Mouse (Mus musculus): Measurements from ENCODE around the gene Rtn4rl1. TPM values are rescaled to one million over a fixed set of nuclear protein-coding genes. Genes with fewer than 3 reads are reported as not detected.

Gene Rtn4rl1
- polyA plus RNA-seq, 1 experiment from 2014 or later: 2.1 TPM

DNA sequence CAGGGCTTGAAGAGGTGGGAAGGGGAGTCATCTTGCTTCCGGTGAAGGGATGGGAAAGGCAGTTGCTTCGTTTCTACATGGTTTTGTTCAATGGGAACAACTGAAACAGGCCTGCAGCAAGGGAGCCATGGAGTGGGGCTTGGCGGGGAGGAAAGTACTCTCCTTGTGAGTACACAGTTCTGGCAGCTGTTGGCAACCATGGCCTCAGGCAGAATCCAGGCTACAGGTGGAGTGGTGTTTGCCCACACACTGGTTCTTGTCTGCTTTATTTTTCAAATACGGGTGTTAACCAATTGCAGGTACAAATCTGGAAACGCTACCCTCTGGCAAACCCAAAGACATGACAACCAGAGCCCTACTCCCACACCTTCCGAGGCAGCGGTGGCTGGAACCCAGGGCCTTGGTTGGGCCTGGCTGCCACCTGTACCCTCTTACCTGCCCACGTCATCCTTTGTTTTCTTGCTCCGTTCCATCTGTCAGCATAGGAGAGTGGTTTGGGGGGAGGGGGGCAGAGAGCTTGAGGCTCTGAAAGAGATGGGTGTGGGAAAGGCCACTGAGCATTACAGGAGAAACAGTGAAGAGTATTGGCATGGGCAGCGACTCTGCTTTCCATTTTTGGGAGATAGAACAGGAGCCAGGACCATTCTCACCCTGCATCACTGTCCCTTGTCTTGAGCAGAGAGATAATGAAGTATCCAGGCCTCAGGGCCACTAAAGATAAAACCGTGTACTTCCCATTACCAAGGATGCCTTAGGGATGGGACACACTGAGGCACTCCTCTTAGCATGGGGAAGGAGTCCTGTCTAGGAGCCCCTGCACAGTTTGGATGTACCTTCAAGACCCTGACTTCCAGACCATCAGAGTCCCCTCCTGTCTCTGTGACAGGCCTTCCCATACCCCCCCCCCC, 51.0 kb downstream of the Rtn4rl1 start:
- TF ChIP-seq CTCF (IDR thresholded peaks at IDR 0.05; ENCODE audit: low read depth) (no peak), EP300 (optimal IDR thresholded peaks at IDR 0.05) (no peak)
- Histone ChIP-seq H3K36me3 (ENCODE audit: control insufficient read depth, insufficient read depth, low read length) (no peaks in the 10 kb centered on the region), H3K27ac (replicated peaks) (no peak overlapping the region), H3K4me3 (ENCODE audit: low read depth, low read length) (no peak overlapping the region), H3K4me2 (replicated peaks; ENCODE audit: low read depth) (no peak overlapping the region), H3K27me3 (ENCODE audit: control insufficient read depth, insufficient read depth, low read length) (no peaks in the 10 kb centered on the region), H3K4me1 (replicated peaks; ENCODE audit: control insufficient read depth, insufficient read depth) (no peaks in the 10 kb centered on the region), H3K9ac (ENCODE audit: low read length) (no peak overlapping the region), H3K9me3 (ENCODE audit: control insufficient read depth, low read length) (no peaks in the 10 kb centered on the region)
- no peak for DNase-seq (ENCODE audit: low spot score)
- 76% methylated on average over 11 of the region's 11 CpGs for WGBS
- ATAC-seq (ENCODE audit: low FRiP score, low TSS enrichment): no peak

DNA sequence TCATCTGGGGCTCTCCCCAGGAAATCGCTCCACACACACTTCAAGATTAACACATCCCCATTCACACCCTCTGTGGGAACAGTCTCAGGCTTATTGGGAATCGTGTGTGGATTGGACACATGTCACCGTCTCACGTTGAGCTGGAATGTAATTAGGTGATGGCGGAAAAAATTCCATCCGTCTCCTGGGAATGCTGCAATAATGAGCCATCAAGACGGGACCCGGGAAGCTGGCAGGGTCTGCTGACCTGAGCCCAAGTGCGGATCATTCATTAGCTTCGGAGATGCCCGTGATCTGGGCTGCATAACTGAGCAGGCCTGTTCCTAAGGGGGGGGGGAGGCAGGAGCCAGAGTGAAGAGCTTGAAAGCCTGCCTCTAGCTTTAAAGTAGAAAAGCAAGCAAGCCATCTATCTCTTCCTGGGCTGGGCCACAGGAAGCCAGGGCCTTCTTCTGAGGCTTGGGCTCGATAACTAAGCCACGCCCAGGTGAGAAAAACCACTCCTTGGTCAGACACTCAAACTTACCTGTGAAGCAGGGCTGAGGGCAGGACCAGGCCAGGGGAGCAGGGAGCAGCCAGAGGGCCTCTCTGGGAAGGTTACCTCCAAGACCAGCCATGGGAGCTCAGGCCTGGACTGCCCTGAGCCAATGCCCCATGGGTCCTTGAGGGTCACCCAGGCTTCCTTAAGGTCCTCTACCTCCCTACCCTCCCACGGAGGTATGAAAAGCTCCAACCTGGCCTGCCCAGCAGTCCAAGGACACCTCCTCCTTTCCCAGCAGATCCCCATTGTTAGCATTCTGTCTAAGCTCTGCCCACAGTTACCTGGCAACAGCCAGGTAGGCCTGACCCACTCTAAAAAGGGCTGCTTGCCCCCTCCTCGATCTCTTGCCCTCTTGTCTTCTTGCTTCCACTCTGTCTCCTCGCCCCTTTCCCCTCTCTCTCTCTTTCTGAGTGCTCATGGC, 52.1 kb downstream of the Rtn4rl1 start:
- DNase-seq (ENCODE audit: low spot score): peak; percentile 50
- Histone ChIP-seq H3K9ac (ENCODE audit: low read length) (no peak overlapping the region), H3K4me3 (ENCODE audit: low read depth, low read length) (no peak overlapping the region), H3K27me3 (ENCODE audit: control insufficient read depth, insufficient read depth, low read length) (no peaks in the 10 kb centered on the region), H3K9me3 (ENCODE audit: control insufficient read depth, low read length) (no peaks in the 10 kb centered on the region), H3K27ac (replicated peaks) (0 out of 2 replicates have a peak overlapping the region, but pooled peaks have one; percentile 18), H3K4me1 (replicated peaks; ENCODE audit: control insufficient read depth, insufficient read depth) (no peaks in the 10 kb centered on the region), H3K36me3 (ENCODE audit: control insufficient read depth, insufficient read depth, low read length) (no peaks in the 10 kb centered on the region), H3K4me2 (replicated peaks; ENCODE audit: low read depth) (no peak overlapping the region)
- 48% methylated on average over 16 of the region's 16 CpGs for WGBS
- peak; percentile 44; the same call in 1 of the 2 replicates for ATAC-seq (ENCODE audit: low FRiP score, low TSS enrichment)
- TF ChIP-seq EP300 (optimal IDR thresholded peaks at IDR 0.05) (no peak), CTCF (IDR thresholded peaks at IDR 0.05; ENCODE audit: low read depth) (no peak)

DNA sequence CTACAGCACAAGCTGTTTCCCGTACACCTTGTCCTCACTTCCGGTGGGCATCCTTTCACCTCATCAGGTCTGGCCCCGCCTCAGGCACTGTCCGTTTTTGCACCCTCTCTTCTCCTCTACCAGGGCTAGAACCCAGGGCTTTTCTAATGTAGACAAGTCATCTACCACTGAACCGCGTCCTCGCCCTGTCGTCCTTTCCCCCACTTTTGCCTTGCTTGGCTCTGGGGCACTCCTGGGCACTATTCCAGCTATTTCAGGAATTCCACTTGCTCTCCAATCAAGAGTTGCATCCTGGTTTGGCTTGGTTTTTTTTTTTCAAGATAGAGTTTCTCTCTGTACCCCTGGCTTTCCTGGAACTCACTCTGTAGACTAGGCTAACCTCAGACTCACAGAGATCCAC, 53.0 kb downstream of the Rtn4rl1 start:
- H3K4me2 ChIP-seq (replicated peaks; ENCODE audit: low read depth): no peak overlapping the region
- no peaks in the 10 kb centered on the region for H3K27me3 ChIP-seq (ENCODE audit: control insufficient read depth, insufficient read depth, low read length)
- H3K27ac ChIP-seq (replicated peaks): no peak overlapping the region
- H3K36me3 ChIP-seq (ENCODE audit: control insufficient read depth, insufficient read depth, low read length): no peaks in the 10 kb centered on the region
- no peak overlapping the region for H3K9ac ChIP-seq (ENCODE audit: low read length)
- H3K4me1 ChIP-seq (replicated peaks; ENCODE audit: control insufficient read depth, insufficient read depth): no peaks in the 10 kb centered on the region
- H3K9me3 ChIP-seq (ENCODE audit: control insufficient read depth, low read length): no peaks in the 10 kb centered on the region
- ATAC-seq (ENCODE audit: low FRiP score, low TSS enrichment) (no peak), DNase-seq (ENCODE audit: low spot score) (no peak)
- no peak for TF ChIP-seq EP300 (optimal IDR thresholded peaks at IDR 0.05)
- no peak for TF ChIP-seq CTCF (IDR thresholded peaks at IDR 0.05; ENCODE audit: low read depth)
- WGBS: 62% methylated on average over 8 of the region's 8 CpGs
- H3K4me3 ChIP-seq (ENCODE audit: low read depth, low read length): no peak overlapping the region

DNA sequence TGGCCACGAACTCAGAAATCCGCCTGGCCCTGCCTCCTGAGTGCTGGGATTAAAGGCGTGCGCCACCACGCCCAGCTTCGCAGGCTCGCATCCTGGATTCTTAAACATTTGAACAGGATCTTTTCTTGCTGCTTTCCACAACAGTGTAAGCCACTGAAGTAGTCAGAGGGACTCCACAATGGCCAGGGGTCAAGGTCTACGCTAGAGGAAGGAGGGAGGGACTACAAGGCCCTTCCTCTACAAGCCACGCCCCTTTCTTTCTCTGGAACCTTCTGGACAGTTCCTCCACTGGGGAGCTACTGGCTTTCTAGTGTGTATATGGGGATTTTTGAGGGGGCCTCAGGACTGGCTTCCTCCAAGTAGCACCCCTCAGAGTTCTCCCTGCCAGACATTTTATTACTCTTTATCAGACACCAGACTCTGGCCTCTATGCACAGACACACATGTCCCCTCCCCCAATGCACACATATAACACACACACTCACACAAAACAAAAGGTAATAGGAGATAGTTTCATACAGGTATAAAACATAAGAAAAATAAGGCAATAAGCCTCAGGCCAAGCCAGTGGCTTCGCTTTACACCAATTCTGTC, 53.7 kb downstream of the Rtn4rl1 start:
- 74% methylated on average over 10 of the region's 10 CpGs for WGBS
- no peaks in the 10 kb centered on the region for H3K36me3 ChIP-seq (ENCODE audit: control insufficient read depth, insufficient read depth, low read length)
- no peak for TF ChIP-seq EP300 (optimal IDR thresholded peaks at IDR 0.05)
- TF ChIP-seq CTCF (IDR thresholded peaks at IDR 0.05; ENCODE audit: low read depth): no peak
- H3K9me3 ChIP-seq (ENCODE audit: control insufficient read depth, low read length): no peaks in the 10 kb centered on the region
- H3K9ac ChIP-seq (ENCODE audit: low read length): no peak overlapping the region
- H3K4me1 ChIP-seq (replicated peaks; ENCODE audit: control insufficient read depth, insufficient read depth): no peaks in the 10 kb centered on the region
- peak; percentile 58 for DNase-seq (ENCODE audit: low spot score)
- peak; percentile 82 for ATAC-seq (ENCODE audit: low FRiP score, low TSS enrichment)
- no peaks in the 10 kb centered on the region for H3K27me3 ChIP-seq (ENCODE audit: control insufficient read depth, insufficient read depth, low read length)
- H3K4me2 ChIP-seq (replicated peaks; ENCODE audit: low read depth): no peak overlapping the region
- no peak overlapping the region for H3K27ac ChIP-seq (replicated peaks)
- no peak overlapping the region for H3K4me3 ChIP-seq (ENCODE audit: low read depth, low read length)

DNA sequence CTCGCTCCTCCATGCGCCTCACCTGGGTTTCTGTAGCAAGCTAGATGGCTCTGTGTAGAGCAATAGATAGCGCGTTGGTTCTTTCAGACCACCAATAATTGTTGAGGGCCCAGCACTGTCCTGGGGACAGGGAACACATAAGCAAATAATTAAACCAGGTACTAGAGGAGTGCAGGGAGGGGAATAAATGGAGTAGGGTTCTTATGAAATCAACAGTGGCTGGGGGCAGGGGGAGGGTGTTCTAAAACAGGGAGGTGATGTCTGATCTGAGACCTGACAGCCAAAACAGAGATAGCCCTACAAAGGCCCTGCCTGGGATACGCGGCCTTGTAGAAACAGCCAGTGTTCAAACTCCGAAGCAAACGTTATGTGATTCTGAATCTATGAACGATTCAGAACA, 56.0 kb downstream of the Rtn4rl1 start:
- Histone ChIP-seq H3K4me2 (replicated peaks; ENCODE audit: low read depth) (no peak overlapping the region), H3K9me3 (ENCODE audit: control insufficient read depth, low read length) (no peaks in the 10 kb centered on the region), H3K4me3 (ENCODE audit: low read depth, low read length) (no peak overlapping the region), H3K27me3 (ENCODE audit: control insufficient read depth, insufficient read depth, low read length) (no peaks in the 10 kb centered on the region), H3K27ac (replicated peaks) (no peak overlapping the region), H3K4me1 (replicated peaks; ENCODE audit: control insufficient read depth, insufficient read depth) (no peaks in the 10 kb centered on the region), H3K36me3 (ENCODE audit: control insufficient read depth, insufficient read depth, low read length) (no peaks in the 10 kb centered on the region), H3K9ac (ENCODE audit: low read length) (no peak overlapping the region)
- DNase-seq (ENCODE audit: low spot score): no peak
- ATAC-seq (ENCODE audit: low FRiP score, low TSS enrichment): no peak
- TF ChIP-seq EP300 (optimal IDR thresholded peaks at IDR 0.05) (no peak), CTCF (IDR thresholded peaks at IDR 0.05; ENCODE audit: low read depth) (no peak)
- WGBS: 82% methylated on average over 9 of the region's 9 CpGs

Measured in stomach, postnatal 0 days (tissue).